Mouse (Mus musculus) heart, postnatal 0 days (tissue): ENCODE data around the gene Rnf208. TPM values are rescaled to one million over a fixed set of nuclear protein-coding genes. Genes with fewer than 3 reads are reported as not detected.
A peak's percentile ranks its signal among the peaks of the same experiment; 100 is the strongest.

Source experiments
- ATAC-seq: fragments of 200-750 bp; cut with Nextera tagmentation; 2 replicates; pipeline ENCODE4 v1.8.0; 2017; ENCODE audit warnings: low read depth, moderate number of reproducible peaks, moderate library complexity; ENCODE audit not compliant: insufficient read depth
- DNase-seq: peaks from one replicate; pipeline ENCODE4 v3.0.0-alpha.2; 2016; ENCODE audit warnings: low spot score
- H3K27ac ChIP-seq: fragments of 300-500 bp; sonication (generic); 2 replicates; pipeline ENCODE4 v1.5.1; 2014; ENCODE audit warnings: low read depth, mild to moderate bottlenecking
- H3K27me3 ChIP-seq: fragments of 300-500 bp; sonication (generic); 2 replicates; pipeline ENCODE4 v1.6.1; 2014; ENCODE audit warnings: low read length, mixed read lengths; ENCODE audit not compliant: control insufficient read depth, insufficient read depth
- H3K36me3 ChIP-seq: fragments of 300-500 bp; sonication (generic); replicated peaks from 2 replicates; pipeline ENCODE4 v1.6.1; 2014; ENCODE audit warnings: low read length, mixed read lengths; ENCODE audit not compliant: control insufficient read depth, insufficient read depth
- H3K4me1 ChIP-seq: fragments of 300-500 bp; sonication (generic); 2 replicates; pipeline ENCODE4 v1.6.1; 2014; ENCODE audit warnings: antibody characterized with exemption; ENCODE audit not compliant: control insufficient read depth, insufficient read depth
- H3K4me2 ChIP-seq: fragments of 300-500 bp; sonication (generic); 2 replicates; pipeline ENCODE4 v1.6.1; 2014; ENCODE audit warnings: low read depth, mild to moderate bottlenecking, low read length, moderate library complexity
- H3K4me3 ChIP-seq: fragments of 300-500 bp; sonication (generic); 2 replicates; pipeline ENCODE4 v1.5.1; 2014; ENCODE audit warnings: low read depth, low read length
- H3K9ac ChIP-seq: fragments of 300-500 bp; sonication (generic); replicated peaks from 2 replicates; pipeline ENCODE4 v1.6.1; 2014; ENCODE audit warnings: low read depth, low read length, mixed read lengths
- H3K9me3 ChIP-seq: fragments of 300-500 bp; sonication (generic); replicated peaks from 2 replicates; pipeline ENCODE4 v1.6.1; 2016; ENCODE audit warnings: low read length; ENCODE audit not compliant: control insufficient read depth
- CTCF ChIP-seq: IDR thresholded peaks from 2 replicates; pipeline ENCODE4 v1.5.1; 2016; ENCODE audit warnings: antibody characterized with exemption, control low read depth, low read depth
- EP300 ChIP-seq: IDR thresholded peaks from 2 replicates; pipeline ENCODE4 v1.6.1; 2016; ENCODE audit warnings: antibody characterized with exemption, low read depth
- WGBS: fragments of 180-500 bp; shearing (Covaris S2); extraction: QIAGEN DNeasy Blood & Tissue Kit; methylation state at CpG from one replicate; pipeline ENCODE4 v1.1.7; 2014; 5-methylcytosine and 5-hydroxymethylcytosine counted together
- polyA plus RNA-seq: library from polyadenylated mRNA; unstranded; fragments of >200 nt; fragmentation: Nextera tagmentation; extraction: Ambion mirVana; gene quantifications from 2 replicates; pipeline ENCODE4 v1.2.1, GENCODE M21; 2015
- total RNA-seq: library from RNA; depleted of rRNA; stranded (reverse); fragments of >200 nt; gene quantifications from 2 replicates; pipeline ENCODE4 v1.2.3, GENCODE M21; 2014; ENCODE audit warnings: low replicate concordance

Rnf208 gene
- total and polyA plus RNA-seq, 2 experiments from 2014 or later, result 0.92 to 2.4 TPM

DNA sequence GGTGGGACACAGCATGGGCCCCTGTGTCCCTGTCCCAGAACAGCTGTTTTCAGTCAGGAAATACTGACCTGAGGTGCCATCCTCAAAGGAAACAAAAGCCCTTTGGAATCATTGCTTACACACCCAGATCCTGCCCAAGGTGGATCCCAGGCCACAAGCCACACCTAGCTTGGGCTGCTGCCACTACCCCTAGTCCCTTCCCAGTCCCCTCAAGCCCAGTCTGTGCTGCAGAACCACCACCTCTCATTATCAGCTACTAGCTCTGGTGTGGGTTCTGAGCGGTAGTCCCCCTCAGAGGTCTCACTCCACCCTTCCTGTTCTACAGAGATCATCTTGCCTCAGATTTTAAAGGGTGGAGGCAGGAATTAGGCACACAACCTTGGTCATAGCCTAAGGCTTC, 44.3 kb downstream of the Rnf208 start:
- DNase-seq, result no peak
- Histone ChIP-seq H3K27ac (no peak overlapping the region), H3K4me2 (no peak overlapping the region), H3K4me1 (peaks cover 11% of the 10 kb centered on the region), H3K36me3 (peaks cover 44% of the 10 kb centered on the region), H3K27me3 (peaks cover 34% of the 10 kb centered on the region), H3K9me3 (no peaks in the 10 kb centered on the region), H3K9ac (no peak overlapping the region), H3K4me3 (no peak overlapping the region)
- ATAC-seq, result no peak
- TF ChIP-seq CTCF, result no peak
- TF ChIP-seq EP300, result no peak
- 53% methylated on average over 1 of the region's 1 CpGs for WGBS

DNA sequence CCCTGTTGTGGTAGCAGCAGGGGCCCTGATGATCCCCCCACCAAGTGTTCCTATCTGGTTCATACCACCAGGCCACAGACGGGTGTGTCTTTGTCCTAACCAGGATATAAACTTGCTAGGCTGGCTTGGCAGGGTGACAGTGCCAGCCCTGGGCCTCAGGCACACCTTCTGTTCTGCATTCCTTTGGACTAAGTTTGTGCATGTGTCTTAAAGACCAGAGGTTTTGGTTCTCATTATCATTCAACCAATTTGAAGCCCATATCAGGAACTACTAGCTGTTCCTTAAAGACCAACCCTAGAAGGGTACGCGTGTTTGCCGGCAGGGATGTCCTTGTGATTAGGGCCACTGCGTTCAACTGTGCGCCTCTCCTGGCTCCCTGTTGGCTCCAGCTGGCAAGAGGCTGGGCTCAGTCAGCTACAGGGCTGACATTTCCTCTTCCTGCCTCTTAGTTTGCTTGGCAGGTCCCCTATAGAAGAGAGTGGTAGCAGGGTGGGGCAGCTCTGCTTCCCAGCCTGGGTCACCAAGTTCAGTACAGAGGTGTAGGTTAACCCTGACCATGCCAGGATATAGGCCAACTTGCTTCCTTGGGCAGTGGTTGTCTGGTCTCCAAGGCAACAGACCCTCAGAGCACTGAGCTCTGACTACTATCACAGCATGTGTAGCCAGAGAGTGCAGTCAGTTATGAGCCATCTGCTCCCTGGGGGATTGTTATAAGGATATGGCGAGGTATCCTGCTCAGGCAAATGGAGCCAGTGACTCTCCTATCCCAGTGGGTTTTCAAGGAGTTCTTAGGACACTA, 45.0 kb downstream of the Rnf208 start:
- WGBS, result 24% methylated on average over 7 of the region's 7 CpGs
- Histone ChIP-seq H3K4me3 (no peak overlapping the region), H3K27me3 (peaks cover 41% of the 10 kb centered on the region), H3K4me1 (peaks cover 12% of the 10 kb centered on the region), H3K9me3 (no peaks in the 10 kb centered on the region), H3K27ac (no peak overlapping the region), H3K36me3 (peaks cover 40% of the 10 kb centered on the region), H3K9ac (no peak overlapping the region), H3K4me2 (no peak overlapping the region)
- TF ChIP-seq EP300 (no peak), CTCF (no peak)
- peak; percentile 43 for ATAC-seq
- no peak for DNase-seq

DNA sequence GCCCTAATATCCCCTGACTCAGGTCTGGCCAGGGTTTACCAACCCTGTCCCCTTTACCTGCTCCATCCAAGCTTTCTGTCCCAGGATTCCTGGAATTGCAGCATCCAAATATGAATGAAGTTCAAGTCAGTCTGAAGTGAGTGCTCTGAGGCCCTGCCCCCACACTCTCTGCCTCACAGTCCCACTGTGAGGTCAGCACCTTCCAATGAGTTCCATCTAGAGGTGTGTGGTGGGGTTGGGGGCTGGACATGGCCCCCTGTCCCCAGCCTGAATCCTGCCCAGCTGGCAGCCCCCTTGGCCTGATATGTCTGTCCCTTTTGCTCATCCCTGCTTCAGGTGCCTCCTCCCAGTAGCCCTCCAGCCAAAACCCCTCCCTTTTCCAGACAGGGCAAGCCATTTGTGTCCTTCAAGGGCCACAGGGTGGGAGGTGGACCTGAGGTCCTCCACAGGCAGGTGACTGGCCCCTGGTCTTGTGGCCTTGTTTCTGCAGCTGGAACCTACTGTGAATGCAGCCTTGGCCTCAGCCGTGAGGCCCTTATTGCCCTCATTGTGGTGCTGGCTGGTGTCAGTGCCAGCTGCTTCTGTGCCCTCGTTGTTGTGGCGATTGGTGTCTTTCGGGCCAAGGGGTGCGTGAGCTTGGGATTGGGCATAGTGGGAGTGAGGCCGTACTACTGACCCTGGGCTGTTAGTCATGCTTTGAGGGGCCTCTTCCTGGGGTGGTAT, 46.0 kb downstream of the Rnf208 start, which contains the start of gene Tmem210:
TSS of gene Tmem210 (plus strand) at position 219 of the 723 bp plus-strand sequence.
- H3K27ac ChIP-seq, result no peak within 1 kb of the TSS
- TF ChIP-seq CTCF (no peak), EP300 (no peak)
- peaks cover 29% of the 10 kb centered on the region for H3K36me3 ChIP-seq
- DNase-seq (no peak), ATAC-seq (no peak)
- H3K4me1 ChIP-seq, result peaks cover 18% of the 10 kb centered on the region
- H3K27me3 ChIP-seq, result peaks cover 49% of the 10 kb centered on the region
- no peak within 1 kb of the TSS for H3K9ac ChIP-seq
- H3K4me2 ChIP-seq, result no peak within 1 kb of the TSS
- H3K4me3 ChIP-seq, result no peak within 1 kb of the TSS
- H3K9me3 ChIP-seq, result no peaks in the 10 kb centered on the region
- WGBS, result 73% methylated on average over 6 of the region's 6 CpGs

DNA sequence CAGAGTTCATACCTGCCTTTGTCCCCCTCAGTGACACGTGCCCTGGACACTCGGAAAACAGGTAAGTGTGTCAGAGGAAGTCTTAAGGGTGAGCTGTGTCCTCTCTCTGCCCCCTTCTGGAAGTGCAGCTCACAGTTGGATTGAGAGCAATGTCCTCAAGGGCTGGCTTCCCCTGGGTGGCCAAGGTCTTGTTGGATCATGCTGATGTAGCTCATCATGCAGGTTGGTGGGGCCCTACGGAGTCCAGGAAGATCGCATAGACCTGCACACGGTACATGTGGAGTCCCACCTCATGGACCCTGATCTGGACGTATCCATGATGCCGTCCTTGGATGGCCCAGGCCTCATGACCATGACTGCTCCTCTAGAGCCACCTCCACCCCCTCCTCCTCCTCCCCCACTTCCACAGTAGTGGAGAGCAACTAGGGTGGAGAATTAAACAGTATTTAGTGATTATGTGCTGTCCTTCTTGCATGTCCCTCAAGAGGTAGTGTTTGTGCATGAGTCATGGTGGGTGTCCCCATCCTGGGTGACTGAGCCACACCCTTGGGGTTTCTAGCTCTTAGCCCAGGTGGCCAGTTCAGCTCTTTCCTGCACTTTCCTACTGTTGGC, 46.8 kb downstream of the Rnf208 start:
- Histone ChIP-seq H3K4me2 (no peak overlapping the region), H3K36me3 (peaks cover 23% of the 10 kb centered on the region), H3K9me3 (no peaks in the 10 kb centered on the region), H3K4me1 (peaks cover 18% of the 10 kb centered on the region), H3K9ac (no peak overlapping the region), H3K4me3 (no peak overlapping the region), H3K27me3 (peaks cover 53% of the 10 kb centered on the region), H3K27ac (no peak overlapping the region)
- DNase-seq, result no peak
- TF ChIP-seq CTCF (no peak), EP300 (no peak)
- 81% methylated on average over 7 of the region's 7 CpGs for WGBS
- ATAC-seq, result no peak

DNA sequence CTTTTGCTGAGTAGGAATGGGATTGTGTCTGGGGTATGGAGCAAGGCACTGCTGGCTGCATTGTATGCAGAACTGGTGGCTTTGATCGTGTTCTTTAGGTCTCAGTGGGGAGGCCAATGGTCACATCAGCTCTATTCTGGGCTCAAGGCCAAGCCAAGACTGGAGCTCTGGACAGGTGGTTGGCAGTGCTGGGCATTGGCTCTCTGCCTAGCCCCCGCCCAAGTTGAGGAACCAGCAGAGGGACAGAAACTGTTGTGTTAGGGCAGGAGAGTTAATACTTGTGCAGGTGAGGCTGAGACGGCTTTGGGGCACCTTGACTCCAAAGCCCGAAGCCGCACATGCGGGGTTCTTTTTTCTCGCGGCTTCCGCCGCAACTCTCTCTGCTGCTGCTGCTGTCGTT, 47.6 kb downstream of the Rnf208 start, which contains the start of gene Lrrc26:
TSS of gene Lrrc26 (plus strand) at position 265 of the 400 bp plus-strand sequence.
- H3K27me3 ChIP-seq, result peaks cover 61% of the 10 kb centered on the region
- H3K27ac ChIP-seq, result no peak within 1 kb of the TSS
- H3K4me3 ChIP-seq, result peak within 1 kb of the TSS; percentile 29
- TF ChIP-seq CTCF (no peak), EP300 (no peak)
- H3K36me3 ChIP-seq, result peaks cover 15% of the 10 kb centered on the region
- peak within 1 kb of the TSS; percentile 52 for H3K4me2 ChIP-seq
- ATAC-seq, result no peak
- no peaks in the 10 kb centered on the region for H3K9me3 ChIP-seq
- WGBS, result 8% methylated on average over 11 of the region's 11 CpGs
- DNase-seq, result no peak
- H3K9ac ChIP-seq, result no peak within 1 kb of the TSS
- peaks cover 18% of the 10 kb centered on the region for H3K4me1 ChIP-seq
